Mouse (Mus musculus): ENCODE results near the gene Ak9.

The Ak9 gene

DNA sequence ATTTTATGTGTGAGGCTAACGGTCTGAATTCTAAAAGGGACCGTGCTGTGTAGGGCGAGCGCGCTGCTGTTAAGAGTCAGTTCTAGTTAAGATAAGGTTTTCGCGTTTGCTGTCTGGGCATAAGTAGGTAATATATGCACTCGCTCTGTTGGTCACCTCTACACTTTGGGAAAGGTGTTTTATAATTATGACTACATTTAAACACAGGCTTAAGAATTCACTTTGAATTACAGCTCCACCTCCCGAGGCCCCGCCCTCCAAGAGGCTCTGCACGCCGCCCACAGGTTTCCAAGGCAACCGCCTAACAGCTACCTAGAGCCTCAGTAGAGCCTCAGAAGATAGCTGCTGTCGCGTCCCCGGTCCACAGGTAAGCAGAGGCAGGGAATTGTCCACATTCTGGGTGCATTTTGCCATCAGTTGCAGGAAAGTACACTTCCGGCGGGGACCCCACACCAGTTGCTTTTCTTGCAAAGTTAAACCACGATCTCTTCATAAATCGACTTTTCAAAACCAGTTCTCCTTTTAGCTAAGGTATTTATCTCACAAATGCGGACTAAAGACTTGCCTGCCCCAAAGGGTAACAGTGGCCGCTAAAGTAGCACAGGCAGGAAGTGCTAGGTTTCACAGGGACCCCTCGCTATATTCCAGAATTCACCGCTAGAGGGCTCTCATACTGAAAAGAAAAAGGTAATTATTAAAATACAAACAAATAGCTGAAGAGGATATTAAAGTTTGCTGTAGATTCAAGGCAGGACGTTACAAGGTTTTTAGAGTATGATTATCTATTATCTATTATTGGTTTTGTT lies at the start of gene Ak9:
Ak9 (plus strand) TSS at position 342 of the 806 bp plus-strand sequence.
- in situ Hi-C loops (cut with MboI, MseI), result no loop called here

DNA sequence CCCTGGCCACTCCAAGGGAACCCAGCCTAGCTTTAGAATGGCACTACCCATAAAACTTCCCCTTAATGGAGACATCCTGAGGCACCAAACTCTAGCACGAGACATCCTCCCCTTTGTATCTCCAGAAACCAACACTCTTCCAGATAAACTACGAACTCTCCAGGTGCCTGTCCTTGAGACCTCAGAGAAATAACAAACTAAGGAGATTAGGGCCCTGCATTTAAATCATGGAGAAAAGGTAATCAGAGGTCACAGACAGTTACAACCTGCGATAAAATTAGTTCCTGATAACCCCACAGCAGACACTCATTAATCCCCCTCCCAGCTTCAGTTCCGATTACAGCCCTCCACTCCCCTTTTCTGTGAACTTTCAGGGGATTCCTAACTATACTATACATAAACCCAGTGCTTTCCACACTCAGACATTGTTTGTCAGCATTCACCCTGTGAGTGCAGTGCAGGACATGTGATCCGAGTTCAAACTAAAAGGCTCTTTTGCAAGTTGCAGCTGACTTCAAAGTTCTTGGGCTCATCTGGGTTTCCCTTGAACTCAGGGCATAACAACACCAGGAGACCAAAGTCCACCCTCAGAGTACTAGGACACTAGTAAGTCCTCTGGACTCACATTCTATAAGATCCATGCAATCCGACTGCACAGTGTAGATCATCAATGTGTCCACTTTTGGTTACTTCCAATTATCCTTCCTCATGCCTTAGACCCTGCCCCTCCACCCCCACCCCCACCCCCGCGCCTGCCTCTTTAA lies 43.4 kb upstream of the Ak9 start:
- in situ Hi-C loops (cut with MboI, MseI), result no loop called here

DNA sequence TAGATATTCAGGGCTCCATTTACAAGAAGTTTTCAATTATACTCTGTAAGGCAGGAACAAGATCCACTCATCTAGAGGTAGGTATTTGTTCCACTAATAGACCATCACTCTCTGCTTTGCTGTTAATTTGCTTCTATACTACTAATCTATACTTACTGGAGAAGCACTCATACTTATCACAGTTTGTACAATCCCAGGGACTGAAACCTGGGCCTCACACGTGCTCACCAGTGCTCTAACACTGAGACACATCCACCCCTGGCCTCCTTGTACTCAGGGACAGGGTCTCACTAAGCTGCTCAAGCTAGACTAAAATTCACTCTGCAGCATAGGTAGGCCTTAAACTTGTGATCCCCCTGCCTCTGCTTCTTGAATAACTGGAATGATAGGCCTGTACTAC lies 42.6 kb upstream of the Ak9 start:
- in situ Hi-C loops (cut with MboI, MseI), result no loop called here

DNA sequence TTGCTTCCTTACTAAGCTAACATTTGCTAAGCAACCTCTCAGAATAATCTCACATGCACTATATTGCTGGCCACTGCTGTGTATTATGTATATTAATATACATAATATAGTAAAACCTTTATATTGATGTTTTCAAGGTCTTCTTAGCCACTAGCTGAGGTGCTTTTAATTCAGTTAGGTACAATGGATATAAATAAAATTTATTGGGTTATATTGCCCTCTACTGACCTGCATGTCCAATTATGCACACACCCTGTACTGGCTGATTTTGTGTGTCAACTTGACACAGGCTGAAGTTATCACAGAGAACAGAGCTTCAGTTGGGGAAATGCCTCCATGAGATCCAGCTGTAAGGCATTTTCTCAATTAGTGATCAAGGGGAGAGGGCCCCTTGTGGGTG lies 41.9 kb upstream of the Ak9 start:
- in situ Hi-C loops (cut with MboI, MseI), result no loop called here

DNA sequence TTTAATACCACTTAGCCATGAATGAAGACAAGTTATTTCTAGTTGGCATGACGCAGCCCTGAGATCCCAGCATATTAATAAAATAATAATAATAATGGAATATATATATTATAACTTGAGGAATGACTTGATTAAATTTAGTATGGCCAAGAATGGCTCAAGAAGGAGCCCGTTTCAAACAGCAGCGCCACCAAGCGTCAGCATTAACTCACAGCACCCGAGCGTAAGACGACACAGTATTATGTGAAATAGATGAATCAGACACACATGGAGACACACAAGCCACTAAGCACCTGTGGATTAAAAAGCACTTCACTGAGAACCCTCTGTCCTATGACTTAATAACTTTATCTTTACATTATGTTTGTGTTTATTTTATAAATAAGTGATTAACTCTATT lies 31.9 kb upstream of the Ak9 start:
- in situ Hi-C loops (cut with MboI, MseI), result no loop called here

DNA sequence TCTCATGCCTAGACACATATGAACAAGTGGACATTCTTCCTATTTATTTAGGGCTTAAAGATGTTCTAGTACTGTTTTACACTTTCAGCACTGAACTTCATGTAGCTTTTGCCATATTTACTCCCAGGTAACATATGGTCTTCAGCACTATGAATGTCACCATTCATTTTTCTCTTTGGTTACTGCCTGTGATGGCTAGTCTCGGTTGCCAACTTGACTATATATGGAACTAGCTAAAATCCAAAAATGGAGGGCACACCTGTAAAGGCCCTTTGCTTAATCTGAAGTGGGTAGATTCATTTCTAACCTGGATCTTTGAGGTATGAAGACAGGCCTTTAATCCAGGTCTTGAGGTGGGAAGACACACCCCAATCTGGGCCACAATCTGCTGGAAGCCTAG lies 28.9 kb upstream of the Ak9 start:
- in situ Hi-C loops (cut with MboI, MseI), result loop anchor here (25.0 kb wide), 1 partner anchor 938 kb away; the partner anchor contains the start of gene Cdk19

DNA sequence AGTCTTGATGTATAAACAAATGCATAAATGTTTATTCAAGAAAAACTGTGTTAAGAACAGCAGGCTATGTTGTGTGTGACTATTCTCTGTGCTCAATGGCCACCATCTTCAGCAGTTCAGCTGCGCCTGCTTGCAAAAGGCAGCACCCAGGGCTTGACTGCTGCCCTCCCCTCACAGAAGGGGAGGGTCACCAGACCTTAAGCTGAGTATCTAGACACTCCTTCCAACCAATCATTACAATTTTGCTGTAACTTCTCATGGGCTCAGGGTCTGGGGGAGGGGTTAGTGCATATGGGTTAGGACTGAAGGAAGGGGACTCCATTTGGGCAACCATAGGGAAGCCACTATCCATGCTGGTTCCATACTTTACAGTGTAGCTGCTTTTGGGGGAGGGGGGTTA lies 25.0 kb upstream of the Ak9 start:
- in situ Hi-C loops (cut with MboI, MseI), result loop anchor here (25.0 kb wide), 1 partner anchor 942 kb away; the partner anchor contains the start of gene Cdk19

DNA sequence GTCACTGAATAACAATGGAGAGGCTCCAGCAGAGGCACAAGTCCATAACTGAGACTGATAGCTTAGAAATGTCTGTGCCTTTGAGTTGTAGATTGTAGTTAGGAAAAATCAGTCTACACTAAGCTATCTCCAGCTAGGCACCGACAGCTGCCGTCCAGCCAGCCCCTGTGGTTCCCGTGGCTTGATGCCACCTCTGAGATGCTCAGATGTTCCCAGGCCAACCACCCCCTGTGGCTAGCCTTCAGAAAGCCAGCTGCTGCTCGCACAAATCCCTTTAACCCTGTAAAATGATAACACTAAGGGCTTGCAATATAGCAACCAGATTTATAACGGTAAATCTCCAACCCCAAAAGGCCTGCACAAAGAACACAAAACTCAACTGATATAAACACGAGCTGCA lies 23.6 kb upstream of the Ak9 start:
- in situ Hi-C loops (cut with MboI, MseI), result loop anchor here (25.0 kb wide), 1 partner anchor 943 kb away; the partner anchor contains the start of gene Cdk19

DNA sequence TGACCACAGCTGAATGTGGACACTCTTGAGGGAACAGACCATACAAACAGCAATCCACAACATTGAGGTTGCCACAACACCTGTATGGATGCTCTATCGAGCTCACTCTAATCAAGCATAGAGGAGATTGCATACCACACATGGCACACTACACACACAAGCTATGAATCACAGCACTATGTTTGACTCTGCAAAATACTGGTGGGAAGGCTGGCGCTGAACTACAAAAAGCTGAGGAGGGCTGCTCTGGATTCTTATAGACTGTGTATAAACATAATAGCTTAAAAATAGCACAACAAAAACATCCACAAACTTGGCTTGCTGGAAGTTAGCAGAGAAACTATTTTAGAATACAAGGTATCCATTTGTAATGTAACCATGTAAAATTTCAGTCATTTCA lies 23.0 kb upstream of the Ak9 start:
- in situ Hi-C loops (cut with MboI, MseI), result loop anchor here (25.0 kb wide), 1 partner anchor 943 kb away; the partner anchor contains the start of gene Cdk19

DNA sequence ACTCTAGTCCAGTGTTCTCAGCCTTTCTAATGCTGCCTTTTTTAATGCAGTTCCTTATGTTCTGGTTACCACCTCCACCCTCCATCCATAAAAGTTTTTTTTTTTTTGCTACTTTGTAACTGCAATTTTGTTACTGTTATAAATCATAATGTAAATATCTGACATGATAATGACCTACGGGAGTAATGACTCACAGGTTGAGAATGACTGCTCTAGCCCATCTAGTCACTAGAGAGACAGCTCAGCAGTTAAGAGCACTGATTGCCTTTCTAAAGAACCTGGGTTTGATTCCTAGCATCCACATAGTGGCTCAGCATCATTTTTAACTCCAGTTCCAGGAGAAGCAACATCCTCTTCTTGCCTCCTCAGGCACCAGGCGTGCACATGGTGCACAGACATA lies 21.7 kb upstream of the Ak9 start:
- in situ Hi-C loops (cut with MboI, MseI), result loop anchor here (25.0 kb wide), 1 partner anchor 945 kb away; the partner anchor contains the start of gene Cdk19

DNA sequence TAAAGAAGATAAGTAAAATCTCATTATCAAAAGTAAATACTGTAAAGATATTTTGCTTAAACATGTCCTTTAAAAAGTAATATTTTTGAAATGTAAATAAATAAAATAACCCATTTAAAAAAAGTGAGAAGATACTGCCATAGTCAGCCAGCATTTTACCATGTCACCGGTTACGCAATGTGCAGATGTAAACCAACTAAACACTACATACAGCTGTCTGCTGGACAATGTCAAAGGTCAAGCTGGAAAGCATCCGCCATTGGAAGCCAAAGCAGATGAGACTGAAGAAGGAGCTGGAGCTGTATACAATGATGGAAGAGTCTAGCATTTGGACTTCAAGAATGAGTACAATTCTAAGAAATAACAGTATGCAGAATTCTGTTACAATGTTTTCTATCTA lies 16.2 kb upstream of the Ak9 start:
- in situ Hi-C loops (cut with MboI, MseI), result loop anchor here (25.0 kb wide), 1 partner anchor 950 kb away; the partner anchor contains the start of gene Cdk19

DNA sequence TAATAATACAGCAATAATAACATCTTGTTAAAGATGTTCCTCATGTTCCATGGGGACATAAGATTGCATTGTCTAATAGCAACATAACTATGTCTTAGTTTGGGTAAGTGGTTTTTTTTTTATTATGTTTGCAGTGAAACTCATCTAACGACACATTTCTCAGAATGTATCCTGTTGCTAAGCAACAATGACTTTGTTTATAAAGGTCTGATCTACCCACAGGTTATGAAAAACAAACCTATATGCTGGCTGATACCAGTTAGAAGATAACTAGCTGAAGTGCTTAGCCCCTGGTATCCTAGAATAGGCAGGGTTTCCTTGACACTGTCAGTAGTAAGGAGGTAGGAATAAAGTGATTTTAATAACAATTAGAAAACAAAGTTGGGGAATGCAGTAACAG lies 15.7 kb upstream of the Ak9 start:
- in situ Hi-C loops (cut with MboI, MseI), result loop anchor here (25.0 kb wide), 1 partner anchor 951 kb away; the partner anchor contains the start of gene Cdk19

DNA sequence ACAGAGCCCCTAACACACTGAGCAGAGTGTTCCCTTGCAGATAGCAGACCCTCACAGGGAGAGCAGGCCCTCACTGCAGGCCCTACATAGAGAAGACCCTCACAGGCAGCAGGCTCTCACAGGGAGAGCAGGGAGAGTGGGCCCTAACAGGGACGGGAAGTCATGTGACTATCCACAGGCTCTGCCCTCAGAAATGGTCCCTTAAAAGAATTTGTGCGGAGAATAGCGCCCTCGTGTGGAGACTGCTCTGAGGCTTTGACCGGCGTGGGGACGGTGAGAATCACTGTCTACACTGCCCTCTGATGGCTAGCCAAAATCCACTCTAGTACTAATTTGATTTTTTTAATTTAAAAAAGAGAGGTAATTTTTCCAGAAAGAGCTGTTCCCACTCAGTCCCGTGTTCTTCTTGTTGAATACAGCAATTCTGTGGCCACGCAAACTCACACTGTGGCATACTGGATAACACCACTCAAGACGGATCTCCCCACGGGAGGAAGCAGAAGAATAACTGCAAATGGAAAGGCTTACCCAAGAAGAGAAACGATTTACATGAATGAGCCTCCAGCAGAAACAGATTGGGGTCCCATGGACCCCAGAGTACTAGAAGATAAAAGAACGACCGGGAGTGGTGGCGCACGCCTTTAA lies 14.9 kb upstream of the Ak9 start:
- in situ Hi-C loops (cut with MboI, MseI), result loop anchor here (25.0 kb wide), 1 partner anchor 952 kb away; the partner anchor contains the start of gene Cdk19

DNA sequence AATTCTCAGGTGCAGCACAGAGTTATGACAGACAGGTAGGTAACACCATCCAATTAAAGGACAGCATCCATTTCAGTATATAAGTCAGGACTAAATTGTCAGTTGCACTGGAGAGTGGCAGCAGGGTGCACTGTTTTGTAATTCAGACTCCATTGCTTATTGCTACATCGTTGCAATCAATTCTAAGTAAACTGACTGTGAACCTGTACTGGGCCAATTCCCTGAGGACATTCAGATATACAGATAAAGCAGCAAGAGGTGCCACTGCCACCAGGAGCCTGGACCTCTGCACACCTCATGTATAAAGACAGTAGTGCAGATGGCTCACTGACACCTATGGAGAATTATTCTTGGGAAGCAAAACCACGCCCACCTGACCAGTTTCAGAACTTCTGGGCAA lies 12.8 kb upstream of the Ak9 start:
- in situ Hi-C loops (cut with MboI, MseI), result loop anchor here (5.0 to 25.0 kb wide), 2 partner anchors 279 to 954 kb away; partner anchors contain the start of gene Cdk19

DNA sequence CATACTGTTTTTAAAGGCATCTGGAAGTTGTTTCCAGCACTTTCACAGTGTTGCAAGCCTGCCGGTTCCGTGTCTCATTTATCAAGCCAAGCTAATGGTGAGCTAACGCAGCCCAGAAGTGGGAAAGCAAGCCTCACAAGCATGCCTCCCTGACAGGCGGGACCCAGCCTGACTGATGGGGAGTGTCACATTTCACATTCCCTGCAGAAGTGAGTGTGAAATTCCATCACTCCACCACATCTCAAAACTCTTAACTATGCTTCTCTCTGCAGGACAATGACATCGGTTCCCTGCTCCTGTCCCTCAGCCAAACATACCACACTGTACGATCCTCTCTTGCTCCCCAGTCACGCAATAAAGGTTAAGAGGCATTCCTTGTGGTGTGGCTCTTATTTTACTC lies 10.8 kb upstream of the Ak9 start:
- in situ Hi-C loops (cut with MboI, MseI), result loop anchor here (5.0 to 25.0 kb wide), 2 partner anchors 281 to 956 kb away; partner anchors contain the start of gene Cdk19

DNA sequence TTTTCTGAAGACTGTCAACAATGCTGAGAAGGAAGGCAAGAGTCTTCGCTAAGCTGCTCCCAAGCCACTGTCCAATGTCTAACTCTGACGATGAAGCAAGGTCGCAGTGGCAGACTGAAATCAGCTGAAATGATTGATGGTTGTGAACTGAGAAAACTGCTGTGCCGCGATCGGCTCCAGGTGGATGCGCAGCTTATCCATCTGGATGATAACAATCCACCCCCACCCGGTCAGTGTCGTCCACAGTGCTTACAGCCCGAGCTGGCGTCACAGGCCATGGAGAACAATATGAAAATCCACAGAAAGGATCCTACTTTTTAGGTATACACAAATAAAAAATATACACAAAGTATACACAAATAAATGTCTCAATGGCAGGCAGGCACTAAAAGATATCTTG lies 9.0 kb upstream of the Ak9 start:
- in situ Hi-C loops (cut with MboI, MseI), result loop anchor here (5.0 to 25.0 kb wide), 2 partner anchors 282 to 957 kb away; partner anchors contain the start of gene Cdk19

DNA sequence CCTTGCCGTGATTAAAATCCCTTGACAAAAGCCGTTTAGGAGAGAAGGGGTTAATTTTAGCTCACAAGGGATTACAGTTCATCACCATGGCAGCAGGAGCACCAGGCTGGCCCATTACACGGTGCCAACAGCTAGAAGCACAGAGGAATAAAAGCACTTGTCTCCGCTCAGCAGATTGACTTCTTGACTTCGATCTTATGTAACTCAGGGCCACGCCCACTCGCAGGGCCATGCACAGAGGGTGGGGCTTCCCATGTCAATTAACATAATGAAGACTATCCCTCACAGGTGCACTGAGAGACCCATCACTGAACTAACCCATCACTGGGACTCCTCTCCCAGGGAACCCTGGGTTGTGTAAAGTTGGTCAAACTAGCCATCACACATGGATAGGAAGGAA lies 8.6 kb upstream of the Ak9 start:
- in situ Hi-C loops (cut with MboI, MseI), result loop anchor here (25.0 kb wide), 1 partner anchor 958 kb away; the partner anchor contains the start of gene Cdk19

DNA sequence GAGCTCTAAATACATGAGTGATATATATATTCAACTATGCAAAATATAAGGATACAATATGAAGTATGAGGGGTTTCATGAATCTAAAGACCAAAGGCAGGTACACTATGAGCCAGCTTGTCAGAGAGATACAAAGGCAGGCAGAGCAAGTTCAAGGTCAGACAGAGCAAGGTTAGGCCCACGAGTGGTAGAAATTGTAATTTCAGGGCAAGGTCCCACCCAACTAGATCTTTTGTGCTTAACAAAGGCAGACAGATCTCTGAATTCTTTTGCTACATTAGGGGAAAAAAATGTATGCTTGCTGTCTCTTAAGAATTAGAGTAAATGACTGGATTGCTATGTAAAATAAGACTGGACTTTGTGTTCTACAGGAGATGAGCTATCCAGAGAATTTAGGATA lies 3.6 kb upstream of the Ak9 start:
- in situ Hi-C loops (cut with MboI, MseI), result no loop called here

DNA sequence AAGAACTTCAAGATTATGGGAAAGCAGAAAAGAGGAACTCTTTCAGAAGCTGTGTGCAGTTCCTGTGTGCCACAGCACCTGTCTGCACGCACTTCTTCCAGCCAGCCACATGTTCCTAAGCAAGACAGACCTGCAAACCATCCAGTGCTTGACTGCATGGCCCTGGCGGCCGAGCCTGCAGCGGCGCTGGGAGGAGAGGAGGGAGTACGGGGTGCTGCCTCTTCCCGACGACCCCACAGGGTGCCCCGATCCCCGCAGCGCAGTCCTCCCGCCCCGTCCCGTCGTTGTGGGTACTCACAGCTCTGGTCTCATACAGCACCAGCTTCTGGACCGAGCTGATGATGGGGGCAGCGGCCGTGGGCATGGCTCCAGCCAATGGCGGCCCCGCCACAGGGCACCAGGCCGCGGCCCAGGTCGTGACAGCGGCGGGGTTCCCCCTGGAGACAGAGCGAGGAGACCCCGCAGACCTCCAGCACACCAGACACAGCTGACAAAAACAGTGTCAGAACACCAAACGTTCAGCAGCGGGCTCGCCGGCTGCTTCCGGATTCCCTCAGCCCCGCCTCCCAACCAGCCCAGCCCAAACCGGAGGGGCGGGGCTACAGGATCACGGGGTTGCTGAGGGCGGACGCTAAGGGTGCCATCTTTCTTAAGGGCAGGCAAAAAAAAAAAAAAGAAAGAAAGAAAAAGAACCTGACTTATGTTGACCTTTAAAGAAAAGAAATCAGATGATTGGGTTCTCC lies 920 bp upstream of the Ak9 start, which contains the start of gene Fig4:
Fig4 (minus strand) TSS at position 572 of the 743 bp plus-strand sequence.
- in situ Hi-C loops (cut with MboI, MseI), result no loop called here

DNA sequence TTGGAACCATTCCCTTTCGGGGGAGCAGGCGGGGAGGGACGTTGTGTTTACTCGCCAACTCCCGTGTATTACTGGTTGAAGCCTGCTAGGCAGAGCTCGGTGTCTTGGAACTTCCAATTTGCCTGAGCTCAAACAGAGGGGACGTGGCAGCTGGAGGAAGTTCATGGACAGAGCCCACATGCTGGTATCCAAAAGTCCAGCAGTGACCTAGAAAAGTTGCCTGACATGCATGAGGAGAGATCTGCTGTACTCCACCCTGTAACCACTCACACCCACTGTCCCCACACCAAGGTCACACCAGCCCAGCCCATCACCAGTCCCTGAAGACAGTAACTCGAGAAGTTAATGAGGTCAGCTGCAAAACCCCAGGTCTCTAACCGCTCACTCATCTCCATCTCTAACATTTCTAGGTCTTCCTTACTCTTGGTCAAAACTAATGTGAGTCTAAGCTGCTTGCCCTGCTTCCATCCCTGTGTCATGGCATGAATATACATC lies 1.2 kb downstream of the Ak9 start:
- in situ Hi-C loops (cut with MboI, MseI), result no loop called here

DNA sequence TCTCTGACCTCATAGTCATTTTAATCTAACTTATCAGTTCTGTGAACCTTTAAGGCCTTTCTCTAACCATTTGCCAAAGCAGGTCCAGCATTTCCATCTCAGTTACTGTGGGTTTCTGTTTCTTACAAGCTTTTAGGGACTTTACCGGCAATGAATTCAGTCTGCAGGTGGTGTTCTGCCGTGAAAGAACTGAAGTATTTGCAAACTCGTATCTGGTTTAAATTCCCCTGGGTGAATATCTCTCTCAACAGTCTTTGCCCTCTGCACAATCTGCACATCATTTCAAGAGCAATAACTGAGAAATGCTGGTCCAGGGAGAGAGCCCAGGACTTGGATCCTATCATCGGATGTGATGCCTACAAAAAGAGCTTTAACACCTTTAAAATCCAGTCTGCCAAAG lies 4.4 kb downstream of the Ak9 start:
- in situ Hi-C loops (cut with MboI, MseI), result no loop called here

Data from T-helper 2 cell (primary cell).